Mouse (Mus musculus): ENCODE results near the gene Mxd1.
A peak's percentile ranks its signal among the peaks of the same experiment; 100 is the strongest.

Mxd1 gene

DNA sequence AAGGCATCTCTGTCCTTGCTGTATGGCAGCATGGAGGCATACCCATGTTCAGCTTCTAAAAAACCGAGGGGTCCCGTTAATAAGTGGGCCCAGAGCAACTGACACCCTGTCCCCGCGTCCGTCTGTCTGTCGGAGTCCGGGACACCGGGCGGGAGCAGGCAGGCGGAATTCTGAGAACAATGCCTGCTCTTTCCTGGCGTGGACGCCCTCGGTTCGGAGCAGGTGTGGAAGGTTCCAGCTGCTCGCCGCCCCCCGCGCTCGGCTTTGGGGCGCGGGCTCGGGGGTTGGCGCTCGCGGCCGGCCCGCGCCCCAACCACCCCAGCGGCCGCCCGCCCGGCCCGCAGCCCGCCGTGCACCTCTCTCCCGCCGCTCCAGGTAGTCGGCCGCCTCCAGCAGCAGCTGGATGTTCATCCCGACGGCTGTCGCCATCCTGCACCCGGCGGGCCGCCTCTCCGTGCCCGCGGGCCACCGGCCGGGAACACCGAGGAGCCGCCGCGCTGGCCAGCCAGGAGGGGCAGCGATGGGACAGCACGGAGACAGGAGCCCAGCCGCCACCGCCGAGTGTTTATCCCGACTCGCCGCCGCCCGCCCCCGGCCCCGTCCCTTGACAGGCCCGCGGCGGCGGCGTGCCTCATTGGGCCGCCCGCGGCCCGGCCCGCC lies at the start of gene Mxd1:
Mxd1 (minus strand) TSS at position 582 of the 660 bp plus-strand sequence.
- DNase-seq (ENCODE audit: low spot score) = no peak

DNA sequence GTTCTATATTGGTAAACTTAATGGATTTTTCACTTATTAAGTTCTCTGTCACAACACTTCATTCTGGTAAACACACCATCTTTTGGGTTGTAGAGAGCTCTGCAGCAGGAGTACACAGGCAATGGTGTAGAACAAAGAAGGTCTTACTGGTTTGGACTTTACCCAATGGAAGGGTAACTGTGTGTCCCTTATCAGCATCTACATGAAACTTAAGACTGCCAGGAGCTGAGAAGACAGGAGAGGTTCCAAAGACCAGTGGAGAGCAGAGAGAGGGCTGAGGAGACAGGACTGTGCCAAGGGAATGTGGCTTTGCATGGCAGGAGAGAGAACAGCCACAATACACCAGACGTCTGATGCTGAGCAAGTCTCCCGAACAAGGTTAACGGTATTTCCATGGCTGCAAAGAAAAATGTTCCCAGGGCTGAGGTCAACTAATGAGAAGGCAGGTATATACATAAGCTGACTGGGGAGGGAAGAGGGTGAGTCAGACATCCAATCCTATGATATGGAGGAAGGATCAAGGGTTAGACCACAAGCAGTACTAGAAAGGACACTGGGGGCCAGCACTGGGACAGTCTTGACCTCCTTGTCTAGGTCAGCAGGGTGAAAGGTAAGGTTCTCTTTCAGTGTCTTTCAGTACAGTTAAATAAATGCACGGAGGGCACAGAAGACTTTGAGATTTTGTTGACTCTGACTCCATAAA lies 39.3 kb upstream of the Mxd1 start:
- DNase-seq (ENCODE audit: low spot score) = no peak

DNA sequence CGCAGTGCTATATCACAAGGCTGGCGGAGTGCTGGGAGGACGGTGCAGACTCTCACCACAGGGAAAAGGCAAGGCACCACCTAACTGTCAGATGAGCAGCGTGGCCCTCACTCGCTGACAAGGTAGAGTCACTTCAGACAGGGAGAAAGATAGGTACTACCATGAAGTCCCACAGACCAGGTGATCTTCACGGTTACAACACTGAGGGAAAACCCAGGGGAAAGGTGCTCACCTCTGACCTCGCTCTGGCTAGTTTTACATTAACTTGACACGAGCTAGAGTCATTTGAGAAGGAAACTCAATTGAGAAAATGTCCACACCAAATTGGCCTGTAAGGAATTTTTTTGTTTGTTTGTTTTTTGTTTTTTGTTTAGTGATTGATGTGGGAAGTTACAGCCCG lies 33.6 kb upstream of the Mxd1 start:
- DNase-seq (ENCODE audit: low spot score) = no peak

- DNase-seq (ENCODE audit: low spot score) = no peak
Measured at GRCm38 (mm10) chr6:86697903-86698302, 28.9 kb upstream of the Mxd1 start.

GRCm38 (mm10) chr6:86696213-86696612 lies 27.3 kb upstream of the Mxd1 start:
- no peak for DNase-seq (ENCODE audit: low spot score)

DNA sequence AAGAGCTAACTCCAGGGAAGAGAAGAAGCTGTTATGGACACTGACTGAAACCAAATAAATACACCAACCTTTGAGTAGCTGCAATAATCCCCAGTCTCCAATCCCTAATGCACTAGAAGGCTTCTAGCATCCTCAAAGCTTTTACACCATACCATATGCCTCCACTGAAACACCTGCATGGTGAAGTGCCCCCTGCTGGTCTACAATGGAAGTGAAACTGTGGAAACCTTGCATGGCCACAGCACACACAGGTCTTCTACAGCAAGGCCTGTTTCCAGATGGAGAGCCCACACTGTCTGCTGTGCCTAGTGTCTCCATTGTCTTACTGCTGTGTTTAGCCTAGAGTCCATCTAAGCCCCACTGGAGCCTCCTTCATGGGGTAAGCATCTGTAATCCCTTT lies 25.5 kb upstream of the Mxd1 start:
- peak; percentile 74 for DNase-seq (ENCODE audit: low spot score)

- DNase-seq (ENCODE audit: low spot score) = no peak
Measured at GRCm38 (mm10) chr6:86689671-86690070, 20.7 kb upstream of the Mxd1 start.

GRCm38 (mm10) chr6:86686971-86687370 lies 18.0 kb upstream of the Mxd1 start:
- no peak for DNase-seq (ENCODE audit: low spot score)

- DNase-seq (ENCODE audit: low spot score) = no peak
Measured at GRCm38 (mm10) chr6:86684655-86685011, 15.7 kb upstream of the Mxd1 start.

DNA sequence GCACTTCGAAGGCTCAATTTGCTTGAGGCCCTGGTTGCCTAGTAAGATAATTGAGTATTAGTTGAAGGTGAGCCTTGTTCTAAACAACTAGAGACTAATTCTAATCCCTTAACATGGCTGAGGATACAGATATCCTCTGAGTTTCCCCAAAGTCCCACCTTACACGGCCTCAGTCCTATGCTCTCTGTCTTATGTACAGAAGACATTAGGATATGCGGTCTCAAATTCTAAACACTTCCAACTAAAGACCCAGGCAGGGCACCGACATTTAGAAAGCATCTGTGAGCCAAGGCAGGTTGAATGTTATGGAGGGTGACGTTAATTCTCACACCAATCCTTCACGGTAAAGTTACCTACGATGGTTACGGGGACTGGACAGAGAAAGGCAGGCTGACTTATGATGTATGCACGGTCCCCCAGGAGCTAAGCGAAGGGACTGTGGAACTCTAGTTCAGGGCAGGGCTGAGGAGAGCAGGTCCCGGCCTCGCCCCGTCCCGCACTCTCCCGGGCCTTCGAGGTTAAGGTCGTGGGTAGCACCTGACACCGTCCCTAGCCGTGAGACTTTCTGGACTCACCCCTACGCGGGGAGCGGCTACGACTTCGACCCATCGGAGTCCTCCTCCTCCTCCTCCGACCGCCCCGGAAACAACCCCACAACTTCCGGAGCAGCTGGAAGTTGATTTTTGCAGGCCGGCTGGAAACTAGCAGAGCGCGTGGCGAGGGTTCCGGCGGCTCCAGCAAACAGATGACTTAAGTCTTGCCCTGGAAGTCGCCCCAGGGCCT lies 15.1 kb upstream of the Mxd1 start, which contains the start of gene Snrnp27:
Snrnp27 (minus strand) TSS at position 651 of the 783 bp plus-strand sequence.
- DNase-seq (ENCODE audit: low spot score) = peak; percentile 91

DNA sequence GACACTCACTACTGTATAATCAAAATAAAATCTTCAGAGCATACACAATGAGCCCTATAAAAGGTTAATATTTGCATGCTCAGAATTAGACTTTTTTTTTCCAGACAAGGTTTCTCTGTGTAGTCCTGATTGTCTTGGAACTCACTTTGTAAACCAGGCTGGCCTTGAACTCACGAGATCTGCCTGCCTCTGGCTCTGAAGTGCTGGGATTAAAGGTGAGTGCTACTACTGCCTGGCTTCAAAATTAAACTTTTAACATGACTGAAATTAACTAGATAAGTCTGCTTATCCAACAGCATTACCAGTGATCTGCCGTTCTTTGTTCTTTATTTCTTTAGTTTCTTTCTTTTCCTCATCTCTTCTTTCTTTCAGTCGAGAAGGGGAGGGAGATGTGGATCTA lies 12.3 kb upstream of the Mxd1 start:
- no peak for DNase-seq (ENCODE audit: low spot score)

DNA sequence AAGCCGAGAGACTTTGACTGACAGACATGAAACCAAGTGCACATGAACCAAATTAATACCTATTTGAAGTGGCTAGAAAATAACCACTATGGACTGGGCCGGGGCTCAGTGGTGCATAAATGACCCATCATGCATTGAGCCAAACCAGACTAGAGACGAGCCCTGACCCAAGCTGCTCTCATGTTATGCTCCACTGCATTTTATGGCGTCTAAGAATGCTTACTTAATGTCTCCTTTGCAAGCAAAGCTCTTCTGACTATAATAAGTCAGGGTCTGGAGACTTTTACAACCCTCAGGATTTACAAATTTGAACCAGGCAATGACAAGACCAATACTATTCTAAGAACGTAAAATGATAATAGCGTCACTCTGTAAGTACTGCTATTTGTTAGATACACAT lies 9.4 kb upstream of the Mxd1 start:
- no peak for DNase-seq (ENCODE audit: low spot score)

DNA sequence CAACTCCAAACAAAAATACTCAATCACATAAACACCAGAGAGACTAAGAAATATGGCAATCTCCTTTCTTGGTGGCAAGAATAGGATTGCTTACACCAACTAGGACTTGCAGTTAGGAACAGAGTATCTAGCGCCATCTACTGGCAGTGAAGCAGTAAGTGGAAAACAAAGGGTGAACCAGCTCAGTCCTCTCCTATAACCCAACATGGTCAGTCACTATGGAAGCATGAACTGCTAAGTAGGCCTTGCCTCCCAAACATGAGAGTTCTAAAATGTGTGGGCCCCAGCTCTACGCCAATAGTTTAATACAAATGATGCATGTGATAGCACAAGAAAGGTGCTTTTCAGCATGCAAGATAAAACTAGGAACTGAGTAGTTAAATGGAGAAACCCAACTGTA lies 1.9 kb upstream of the Mxd1 start:
- peak; percentile 86 for DNase-seq (ENCODE audit: low spot score)

DNA sequence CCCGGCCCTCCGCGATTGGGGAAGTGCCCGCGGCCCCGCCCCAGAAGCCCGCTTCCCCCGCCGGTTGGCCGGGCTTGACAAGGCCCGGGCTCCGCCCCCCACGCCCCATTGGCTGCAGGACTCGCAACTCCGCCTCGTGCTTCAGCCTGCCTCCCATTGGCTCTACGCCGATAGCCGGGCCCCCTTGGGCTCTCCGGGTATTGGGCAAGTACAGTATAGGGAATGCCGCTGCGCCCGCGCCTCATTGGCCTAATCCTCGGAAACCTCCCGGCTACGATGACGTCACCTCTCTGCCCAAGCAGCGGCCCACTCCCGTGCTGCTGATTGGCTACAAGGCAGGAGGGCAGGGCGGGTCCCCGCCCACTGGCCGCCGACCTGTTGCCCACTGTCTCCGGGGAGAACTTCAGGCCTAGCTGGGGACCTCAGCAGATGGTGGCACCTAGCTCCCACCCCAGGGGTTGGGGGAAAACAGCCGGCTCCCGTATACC lies 323 bp upstream of the Mxd1 start:
- DNase-seq (ENCODE audit: low spot score) = peak; percentile 100

DNA sequence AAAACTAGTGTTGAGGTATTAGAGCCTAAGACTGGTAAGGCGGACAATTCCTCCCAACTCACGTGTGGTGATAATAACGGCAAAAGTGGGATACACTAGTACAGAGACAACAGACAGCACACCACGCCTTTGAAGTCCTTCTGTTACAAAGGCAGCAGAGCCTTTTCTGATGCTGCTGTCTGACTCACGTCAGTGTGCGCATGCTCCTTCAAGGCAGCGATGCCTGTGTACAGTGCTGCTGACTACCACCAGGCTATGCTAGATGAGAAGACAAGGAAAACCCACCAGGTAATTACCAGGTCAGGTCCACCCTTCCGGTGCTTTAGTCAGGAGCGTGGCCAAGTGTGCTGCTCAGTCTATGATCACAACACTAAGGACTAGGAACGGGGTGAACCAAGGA lies 1.9 kb downstream of the Mxd1 start:
- no peak for DNase-seq (ENCODE audit: low spot score)

GRCm38 (mm10) chr6:86665560-86666307 lies 3.2 kb downstream of the Mxd1 start:
- DNase-seq (ENCODE audit: low spot score) = no peak

GRCm38 (mm10) chr6:86665076-86665475 lies 3.9 kb downstream of the Mxd1 start:
- no peak for DNase-seq (ENCODE audit: low spot score)

GRCm38 (mm10) chr6:86660161-86660877 lies 8.6 kb downstream of the Mxd1 start:
- no peak for DNase-seq (ENCODE audit: low spot score)

- no peak for DNase-seq (ENCODE audit: low spot score)
Measured at GRCm38 (mm10) chr6:86658501-86658900, 10.5 kb downstream of the Mxd1 start.

- DNase-seq (ENCODE audit: low spot score) = no peak
Measured at GRCm38 (mm10) chr6:86654270-86654916, 14.6 kb downstream of the Mxd1 start.

DNA sequence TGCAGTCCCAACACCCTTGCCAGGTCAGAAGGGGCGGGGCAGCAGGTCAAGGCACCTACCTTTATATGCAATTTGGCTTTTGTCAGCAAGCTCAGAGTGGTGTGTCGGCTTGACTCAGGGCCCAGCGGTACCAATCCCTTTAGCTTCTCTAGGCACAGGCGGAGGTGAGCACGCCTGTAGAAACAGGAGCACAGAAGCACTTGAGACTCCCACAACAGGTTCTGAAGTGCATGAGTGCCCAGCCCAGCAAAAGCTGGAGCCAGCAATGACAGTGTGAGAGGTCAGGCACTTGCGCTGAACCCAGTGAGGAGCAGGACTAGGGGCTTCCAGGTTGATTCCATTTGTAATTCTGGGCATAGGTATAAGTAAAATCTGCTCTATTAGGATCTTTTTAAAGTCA lies 15.9 kb downstream of the Mxd1 start:
- DNase-seq (ENCODE audit: low spot score) = no peak
